ENCODE assay signal across 11 mouse cellular contexts in the genomic region with DNA sequence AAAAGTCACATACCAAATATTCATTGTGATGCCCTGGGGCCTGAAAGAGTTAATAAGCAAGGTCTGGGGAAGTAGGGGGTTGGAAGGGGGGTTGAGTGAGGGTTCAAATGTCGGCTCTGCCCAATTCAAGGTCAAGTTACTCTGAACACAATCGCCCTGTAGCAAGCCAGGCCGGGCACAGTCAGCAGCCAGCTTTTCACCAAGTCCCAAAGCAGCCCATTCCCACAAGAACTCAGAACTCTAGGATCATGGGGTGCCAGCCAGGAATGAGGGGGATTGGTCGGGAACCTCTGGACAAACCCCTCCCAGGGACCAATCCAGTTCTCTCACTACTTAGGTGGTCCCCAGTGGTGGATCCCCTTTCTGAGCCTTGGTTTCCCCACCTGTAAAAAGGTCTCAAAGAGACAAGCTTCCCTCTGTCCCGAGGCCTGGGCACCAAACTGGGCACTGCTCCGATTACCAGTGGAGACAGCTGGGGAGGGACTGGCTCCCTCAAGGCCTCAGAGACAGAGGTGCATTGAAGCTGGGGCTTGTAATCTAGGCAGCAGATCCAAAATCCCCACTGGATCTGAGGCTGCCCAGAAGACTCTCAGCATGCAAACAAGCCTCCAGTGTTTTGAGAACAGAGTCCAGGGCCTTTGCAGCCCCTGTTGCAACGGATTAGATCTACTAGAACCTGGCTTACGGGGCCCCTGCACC. TPM values are rescaled to one million over a fixed set of nuclear protein-coding genes. Genes with fewer than 3 reads are reported as not detected.
A peak's percentile ranks its signal among the peaks of the same experiment; 100 is the strongest.
DNase-seq lines count a peak whose midpoint lies in the region; ATAC-seq lines count a peak whose summit lies in the region.
"Had no signal": no experiment of that assay in that cellular context is flagged by ENCODE, and none has a peak within 500 bp of the region (broad histone marks: within the 10 kb centered on the region; RNA-seq: fewer than 3 reads in every experiment).

No protein-coding gene starts in this region.

- H3K36me3 ChIP-seq in heart, embryonic 11.5 days (ENCODE audit: control insufficient read depth, insufficient read depth, low read length): no peaks in the 10 kb centered on the region
- H3K36me3 ChIP-seq: G1E had no signal

- no peaks in the 10 kb centered on the region for H3K27me3 ChIP-seq in heart, embryonic 11.5 days (ENCODE audit: control insufficient read depth, insufficient read depth, low read length)

- WGBS in heart, embryonic 11.5 days (ENCODE audit: insufficient replicate concordance): 25% methylated on average over 8 of the region's 8 CpGs

- H3K4me2 ChIP-seq in heart, embryonic 11.5 days: peak overlapping the region; percentile 27

- peak overlapping the region; percentile 46 for H3K9ac ChIP-seq in heart, embryonic 11.5 days (ENCODE audit: low read depth, low read length)

- no peak for DNase-seq in heart, adult 8-10 months (ENCODE audit: low spot score)
- peak; percentile 20 for DNase-seq in right cerebral cortex, adult 18-20 months
- DNase-seq in right cerebral cortex, postnatal 25 days: no peak
- peak; percentile 53 to 65 for DNase-seq in layer of hippocampus, postnatal 10 days (ENCODE audit: low spot score in 2 of 2)
- DNase-seq in B cell, adult 2 months: no peak
- no peak for DNase-seq in natural killer cell, adult 2 months (ENCODE audit: low spot score in 2 of 2)

- peaks cover 58% of the 10 kb centered on the region for H3K4me1 ChIP-seq in heart, embryonic 11.5 days (ENCODE audit: control insufficient read depth, insufficient read depth, low read length)

- no peaks in the 10 kb centered on the region for H3K9me3 ChIP-seq in heart, embryonic 11.5 days (replicated peaks; ENCODE audit: control insufficient read depth, low read length)
- H3K9me3 ChIP-seq: G1E had no signal

- H3K27ac ChIP-seq in heart, embryonic 11.5 days (ENCODE audit: low read depth, low read length): peak overlapping the region; percentile 35; the same call in 1 of the 2 replicates

- no peak overlapping the region for H3K4me3 ChIP-seq in heart, embryonic 11.5 days (ENCODE audit: low read depth, low read length)

- no peak for ATAC-seq in heart, embryonic 11.5 days (replicated peaks; ENCODE audit: insufficient number of reproducible peaks, low FRiP score, low TSS enrichment)
- ATAC-seq in CD4-positive, CD25-positive, alpha-beta regulatory T cell, adult 4 months: no peak

RNA-seq across cellular contexts. Expression of gene Sdc4, which starts 7.3 kb away (rescaled TPM):
- polyA plus RNA-seq in heart, embryonic 11.5 days (2014; fragmentation: Nextera tagmentation; extraction: Ambion mirVana): 33.9 and 34.6 TPM in 2 replicates
- total RNA-seq in heart, adult 8-10 months (2022): 10 to 100 TPM; 14.9 to 23.0 (median 20.7) TPM
- total RNA-seq in layer of hippocampus, postnatal 10 days (2021): 10 to 100 TPM; 74.2 to 83.4 TPM
- 10 to 100 TPM; 69.7 to 93.7 TPM for polyA plus RNA-seq in CD4-positive, CD25-positive, alpha-beta regulatory T cell, adult 4 months (2017; shearing (Covaris generic))
- polyA plus RNA-seq: G1E had no signal

RNA-seq across cellular contexts. Expression of gene Sys1, which starts 20.4 kb away (rescaled TPM):
- polyA plus RNA-seq in heart, embryonic 11.5 days (2014; fragmentation: Nextera tagmentation; extraction: Ambion mirVana): 37.0 and 42.3 TPM in 2 replicates
- total RNA-seq in heart, adult 8-10 months (2022): 10 to 100 TPM; 25.2 to 28.5 (median 25.8) TPM
- 10 to 100 TPM; 43.9 to 45.8 TPM for total RNA-seq in layer of hippocampus, postnatal 10 days (2021)
- polyA plus RNA-seq in CD4-positive, CD25-positive, alpha-beta regulatory T cell, adult 4 months (2017; shearing (Covaris generic)): 10 to 100 TPM in 1 of 2 experiments, 1 to 10 TPM in 1; 8.8 to 15.1 TPM

RNA-seq across cellular contexts. Expression of gene Gm20458, which starts 24.4 kb away (rescaled TPM):
- 4.8 and 8.4 TPM in 2 replicates for polyA plus RNA-seq in heart, embryonic 11.5 days (2014; fragmentation: Nextera tagmentation; extraction: Ambion mirVana)
- total RNA-seq in heart, adult 8-10 months (2022): 1 to 10 TPM; 3.6 to 6.7 (median 5.5) TPM
- 10 to 100 TPM in 1 of 2 experiments, 1 to 10 TPM in 1; 4.1 to 17.9 TPM for total RNA-seq in layer of hippocampus, postnatal 10 days (2021)
- polyA plus RNA-seq in CD4-positive, CD25-positive, alpha-beta regulatory T cell, adult 4 months (2017; shearing (Covaris generic)): not detected
- total RNA-seq: hematopoietic stem cell, adult 5-6 weeks; monocyte, adult 5-6 weeks had no signal

RNA-seq across cellular contexts. Expression of gene Matn4, which starts 31.4 kb away (rescaled TPM):
- 0.34 and 0.77 TPM in 2 replicates for polyA plus RNA-seq in heart, embryonic 11.5 days (2014; fragmentation: Nextera tagmentation; extraction: Ambion mirVana)
- under 1 TPM; 0.25 to 0.50 (median 0.29) TPM for total RNA-seq in heart, adult 8-10 months (2022)
- total RNA-seq in layer of hippocampus, postnatal 10 days (2021): 10 to 100 TPM; 20.4 to 25.9 TPM
- polyA plus RNA-seq in CD4-positive, CD25-positive, alpha-beta regulatory T cell, adult 4 months (2017; shearing (Covaris generic)): not detected
- total RNA-seq: hematopoietic stem cell, adult 5-6 weeks; monocyte, adult 5-6 weeks had no signal
- polyA plus RNA-seq: G1E had no signal

RNA-seq across cellular contexts. Expression of gene Rbpjl, which starts 33.4 kb away (rescaled TPM):
- 0.06 and 0.19 TPM in 2 replicates for polyA plus RNA-seq in heart, embryonic 11.5 days (2014; fragmentation: Nextera tagmentation; extraction: Ambion mirVana)
- not detected for total RNA-seq in heart, adult 8-10 months (2022)
- under 1 TPM; 0.38 to 0.48 TPM for total RNA-seq in layer of hippocampus, postnatal 10 days (2021)
- polyA plus RNA-seq in CD4-positive, CD25-positive, alpha-beta regulatory T cell, adult 4 months (2017; shearing (Covaris generic)): not detected
- total RNA-seq: hematopoietic stem cell, adult 5-6 weeks; monocyte, adult 5-6 weeks had no signal
- polyA plus RNA-seq: G1E had no signal

Comparison
In these comparisons a context has a peak if more than half of its experiments do, and no peak if none do; other contexts are left out.
1. DNase-seq: peak in right cerebral cortex, adult 18-20 months (single experiment) and layer of hippocampus, postnatal 10 days (2 of 2); none in heart, adult 8-10 months (single experiment), right cerebral cortex, postnatal 25 days (single experiment), B cell, adult 2 months (0 of 2) and natural killer cell, adult 2 months (0 of 2).